Mouse (Mus musculus) midbrain, embryonic 10.5 days (tissue): Measurements from ENCODE around the gene Ank. TPM values are rescaled to one million over a fixed set of nuclear protein-coding genes. Genes with fewer than 3 reads are reported as not detected.
A peak's percentile ranks its signal among the peaks of the same experiment; 100 is the strongest.

Source experiments
- DNase-seq: peaks from one replicate; pipeline ENCODE4 v3.0.0-alpha.2; 2017; ENCODE audit warnings: low spot score
- H3K27ac ChIP-seq: fragments of 300-500 bp; sonication (generic); replicated peaks from 2 replicates; pipeline ENCODE4 v1.5.1; 2016; ENCODE audit warnings: mild to moderate bottlenecking
- H3K27me3 ChIP-seq: fragments of 300-500 bp; sonication (generic); 2 replicates; pipeline ENCODE4 v1.6.1; 2016; ENCODE audit warnings: low read depth, mild to moderate bottlenecking; ENCODE audit not compliant: poor library complexity, severe bottlenecking
- H3K36me3 ChIP-seq: fragments of 300-500 bp; sonication (generic); 2 replicates; pipeline ENCODE4 v1.6.1; 2016; ENCODE audit warnings: mild to moderate bottlenecking, moderate library complexity
- H3K4me1 ChIP-seq: fragments of 300-500 bp; sonication (generic); 2 replicates; pipeline ENCODE4 v1.6.1; 2016
- H3K4me3 ChIP-seq: fragments of 300-500 bp; sonication (generic); 2 replicates; pipeline ENCODE4 v1.5.1; 2016; ENCODE audit warnings: mild to moderate bottlenecking, moderate library complexity
- H3K9me3 ChIP-seq: fragments of 300-500 bp; sonication (generic); replicated peaks from 2 replicates; pipeline ENCODE4 v1.6.1; 2016; ENCODE audit warnings: mild to moderate bottlenecking
- WGBS: fragments of 180-500 bp; shearing (Covaris S2); methylation state at CpG from one replicate; pipeline ENCODE4 v1.1.7; 2016; 5-methylcytosine and 5-hydroxymethylcytosine counted together
- polyA plus RNA-seq: library from polyadenylated mRNA; unstranded; fragments of >200 nt; fragmentation: Nextera tagmentation; extraction: Ambion mirVana; gene quantifications from 2 replicates; pipeline ENCODE4 v1.2.1, GENCODE M21; 2016

Ank gene
- polyA plus RNA-seq, 1 experiment from 2014 or later = 6.3 TPM

GRCm38 (mm10) chr15:27536771-27537170 is 70.3 kb downstream of the Ank start:
- Histone ChIP-seq H3K9me3 (no peaks in the 10 kb centered on the region), H3K4me3 (no peak overlapping the region), H3K27ac (no peak overlapping the region), H3K36me3 (no peaks in the 10 kb centered on the region), H3K27me3 (peaks cover 25% of the 10 kb centered on the region), H3K4me1 (no peaks in the 10 kb centered on the region)
- DNase-seq = no peak
- 73% methylated on average over 5 of the region's 5 CpGs for WGBS

- no peak overlapping the region for H3K4me3 ChIP-seq
- H3K27me3 ChIP-seq = peaks cover 27% of the 10 kb centered on the region
- H3K27ac ChIP-seq = no peak overlapping the region
- no peaks in the 10 kb centered on the region for H3K9me3 ChIP-seq
- 69% methylated on average over 4 of the region's 4 CpGs for WGBS
- H3K4me1 ChIP-seq = no peaks in the 10 kb centered on the region
- DNase-seq = no peak
- no peaks in the 10 kb centered on the region for H3K36me3 ChIP-seq
Measured at GRCm38 (mm10) chr15:27537519-27538223, 71.2 kb downstream of the Ank start.

- no peak overlapping the region for H3K27ac ChIP-seq
- WGBS = 89% methylated on average over 9 of the region's 9 CpGs
- no peaks in the 10 kb centered on the region for H3K36me3 ChIP-seq
Measured at GRCm38 (mm10) chr15:27539745-27540144, 73.3 kb downstream of the Ank start.

GRCm38 (mm10) chr15:27545203-27545602 is 78.7 kb downstream of the Ank start:
- H3K4me1 ChIP-seq = peaks cover 16% of the 10 kb centered on the region
- 84% methylated on average over 10 of the region's 10 CpGs for WGBS
- no peaks in the 10 kb centered on the region for H3K36me3 ChIP-seq
- peaks cover 58% of the 10 kb centered on the region for H3K27me3 ChIP-seq
- H3K4me3 ChIP-seq = no peak overlapping the region
- no peaks in the 10 kb centered on the region for H3K9me3 ChIP-seq
- H3K27ac ChIP-seq = no peak overlapping the region
- DNase-seq = no peak

More at GRCm38 (mm10) chr15:27539745-27540144, 73.3 kb downstream of the Ank start:
- peaks cover 46% of the 10 kb centered on the region for H3K27me3 ChIP-seq
- DNase-seq = no peak
- no peaks in the 10 kb centered on the region for H3K4me1 ChIP-seq
- no peaks in the 10 kb centered on the region for H3K9me3 ChIP-seq
- H3K4me3 ChIP-seq = no peak overlapping the region

- Histone ChIP-seq H3K4me1 (peaks cover 29% of the 10 kb centered on the region), H3K4me3 (no peak overlapping the region), H3K36me3 (no peaks in the 10 kb centered on the region), H3K27ac (no peak overlapping the region), H3K9me3 (no peaks in the 10 kb centered on the region), H3K27me3 (peaks cover 57% of the 10 kb centered on the region)
- WGBS = 97% methylated on average over 6 of the region's 6 CpGs
- no peak for DNase-seq
Measured at GRCm38 (mm10) chr15:27548110-27548509, 81.6 kb downstream of the Ank start.

GRCm38 (mm10) chr15:27549071-27549470 is 82.6 kb downstream of the Ank start:
- Histone ChIP-seq H3K36me3 (no peaks in the 10 kb centered on the region), H3K4me3 (no peak overlapping the region), H3K27me3 (peaks cover 47% of the 10 kb centered on the region), H3K27ac (no peak overlapping the region), H3K9me3 (no peaks in the 10 kb centered on the region), H3K4me1 (peaks cover 29% of the 10 kb centered on the region)
- 84% methylated on average over 10 of the region's 10 CpGs for WGBS
- no peak for DNase-seq

- peaks cover 42% of the 10 kb centered on the region for H3K27me3 ChIP-seq
- peaks cover 29% of the 10 kb centered on the region for H3K4me1 ChIP-seq
- no peak overlapping the region for H3K27ac ChIP-seq
- no peaks in the 10 kb centered on the region for H3K9me3 ChIP-seq
- H3K36me3 ChIP-seq = no peaks in the 10 kb centered on the region
- no peak for DNase-seq
- 82% methylated on average over 7 of the region's 7 CpGs for WGBS
- no peak overlapping the region for H3K4me3 ChIP-seq
Measured at GRCm38 (mm10) chr15:27549878-27550277, 83.4 kb downstream of the Ank start.

GRCm38 (mm10) chr15:27550358-27550992 is 84.0 kb downstream of the Ank start:
- Histone ChIP-seq H3K4me3 (no peak overlapping the region), H3K27me3 (peaks cover 42% of the 10 kb centered on the region), H3K9me3 (no peaks in the 10 kb centered on the region), H3K36me3 (no peaks in the 10 kb centered on the region), H3K27ac (0 out of 2 replicates have a peak overlapping the region, but pooled peaks have one; percentile 20), H3K4me1 (peaks cover 25% of the 10 kb centered on the region)
- WGBS = 65% methylated on average over 9 of the region's 9 CpGs
- no peak for DNase-seq

GRCm38 (mm10) chr15:27551117-27552114 is 84.9 kb downstream of the Ank start:
- H3K36me3 ChIP-seq = no peaks in the 10 kb centered on the region
- DNase-seq = no peak
- 89% methylated on average over 19 of the region's 19 CpGs for WGBS
- H3K4me1 ChIP-seq = peaks cover 25% of the 10 kb centered on the region
- H3K27me3 ChIP-seq = peaks cover 37% of the 10 kb centered on the region
- no peaks in the 10 kb centered on the region for H3K9me3 ChIP-seq
- no peak overlapping the region for H3K4me3 ChIP-seq
- no peak overlapping the region for H3K27ac ChIP-seq

GRCm38 (mm10) chr15:27552129-27552700 is 85.7 kb downstream of the Ank start:
- H3K27me3 ChIP-seq = peaks cover 29% of the 10 kb centered on the region
- H3K4me1 ChIP-seq = peaks cover 25% of the 10 kb centered on the region
- 0 out of 2 replicates have a peak, but pooled peaks cover 1% of the 10 kb centered on the region for H3K36me3 ChIP-seq
- H3K4me3 ChIP-seq = no peak overlapping the region
- DNase-seq = no peak
- no peaks in the 10 kb centered on the region for H3K9me3 ChIP-seq
- WGBS = 87% methylated on average over 10 of the region's 10 CpGs
- no peak overlapping the region for H3K27ac ChIP-seq

- H3K27me3 ChIP-seq = peaks cover 16% of the 10 kb centered on the region; the same call in 1 of the 2 replicates
- H3K9me3 ChIP-seq = no peaks in the 10 kb centered on the region
- whole genome bisulfite sequencing = 96% methylated on average over 5 of the region's 5 CpGs
- H3K4me1 ChIP-seq = peaks cover 25% of the 10 kb centered on the region
- DNase-seq = no peak
- no peak overlapping the region for H3K27ac ChIP-seq
- no peak overlapping the region for H3K4me3 ChIP-seq
- peaks cover 8% of the 10 kb centered on the region; the same call in 1 of the 2 replicates for H3K36me3 ChIP-seq
Measured at GRCm38 (mm10) chr15:27553554-27553953, 87.1 kb downstream of the Ank start.
